Mouse (Mus musculus): ENCODE data around the gene Slc38a6.

Slc38a6 gene

GRCm38 (mm10) chr12:73357736-73358135, 71.2 kb downstream of the Slc38a6 start:
- DNase-seq = no peak

GRCm38 (mm10) chr12:73358640-73359039, 72.1 kb downstream of the Slc38a6 start:
- no peak for DNase-seq

GRCm38 (mm10) chr12:73359520-73359919, 72.9 kb downstream of the Slc38a6 start:
- no peak for DNase-seq

- no peak for DNase-seq
Observed at GRCm38 (mm10) chr12:73361201-73361600, 74.6 kb downstream of the Slc38a6 start.

- DNase-seq = no peak
Observed at GRCm38 (mm10) chr12:73363401-73363800, 76.8 kb downstream of the Slc38a6 start.

- DNase-seq = no peak
Observed at GRCm38 (mm10) chr12:73363956-73364355, 77.4 kb downstream of the Slc38a6 start.

- DNase-seq = no peak
Observed at GRCm38 (mm10) chr12:73366581-73366980, 80.0 kb downstream of the Slc38a6 start.

- DNase-seq = no peak
Observed at GRCm38 (mm10) chr12:73367460-73368079, 81.0 kb downstream of the Slc38a6 start.

GRCm38 (mm10) chr12:73368868-73369608, 82.5 kb downstream of the Slc38a6 start:
- DNase-seq = no peak

GRCm38 (mm10) chr12:73370367-73370944, 83.9 kb downstream of the Slc38a6 start:
- no peak for DNase-seq

- DNase-seq = no peak
Observed at GRCm38 (mm10) chr12:73371132-73371531, 84.6 kb downstream of the Slc38a6 start.

GRCm38 (mm10) chr12:73378026-73378425, 91.4 kb downstream of the Slc38a6 start:
- no peak for DNase-seq

- no peak for DNase-seq
Observed at GRCm38 (mm10) chr12:73378724-73379355, 92.3 kb downstream of the Slc38a6 start.

- no peak for DNase-seq
Observed at GRCm38 (mm10) chr12:73380686-73381360, 94.2 kb downstream of the Slc38a6 start.

GRCm38 (mm10) chr12:73381452-73381851, 94.9 kb downstream of the Slc38a6 start:
- no peak for DNase-seq

- no peak for DNase-seq
Observed at GRCm38 (mm10) chr12:73382290-73383178, 96.0 kb downstream of the Slc38a6 start.

GRCm38 (mm10) chr12:73383179-73383510, 96.6 kb downstream of the Slc38a6 start:
- DNase-seq = no peak

- no peak for DNase-seq
Observed at GRCm38 (mm10) chr12:73383861-73384260, 97.3 kb downstream of the Slc38a6 start.

- DNase-seq = no peak
Observed at GRCm38 (mm10) chr12:73384747-73385146, 98.2 kb downstream of the Slc38a6 start.

- no peak for DNase-seq
Observed at GRCm38 (mm10) chr12:73392507-73392906, 105.9 kb downstream of the Slc38a6 start.

- DNase-seq = no peak
Observed at GRCm38 (mm10) chr12:73393018-73393417, 106.4 kb downstream of the Slc38a6 start.

GRCm38 (mm10) chr12:73393881-73394291, 107.3 kb downstream of the Slc38a6 start:
- DNase-seq = no peak
